Mouse (Mus musculus) layer of hippocampus, adult 2 months (tissue): ENCODE data around the gene Upp2. TPM values are rescaled to one million over a fixed set of nuclear protein-coding genes. Genes with fewer than 3 reads are reported as not detected.
A peak's percentile ranks its signal among the peaks of the same experiment; 100 is the strongest.

Experiments used
- DNase-seq, 2 experiments: peaks; one replicate each; pipeline ENCODE4 v3.0.0; 2022; ENCODE audit warnings: low spot score in 2 of 2
- H3K27ac ChIP-seq: fragments of 200-600 bp; 2 replicates; pipeline ENCODE4 v1.8.1; 2022
- H3K4me3 ChIP-seq: fragments of 200-600 bp; 2 replicates; pipeline ENCODE4 v1.8.1; 2022; ENCODE audit warnings: mild to moderate bottlenecking
- CTCF ChIP-seq: fragments of 200-600 bp; conservative IDR thresholded peaks from 2 replicates; pipeline ENCODE4 v1.8.1; 2022; ENCODE audit warnings: antibody characterized with exemption, mild to moderate bottlenecking, moderate library complexity
- total RNA-seq, 2 experiments: library from RNA; stranded (reverse); gene quantifications; 2 replicates each; pipeline ENCODE4 v1.2.3; 2021

Gene Upp2
- total RNA-seq, 2 experiments from 2014 or later: 32.7 to 38.5 TPM

GRCm38 (mm10) chr2:58672520-58672919 lies 105.4 kb downstream of the Upp2 start:
- DNase-seq: no peak

GRCm38 (mm10) chr2:58679968-58680367 lies 112.9 kb downstream of the Upp2 start:
- Histone ChIP-seq H3K4me3 (no peak overlapping the region), H3K27ac (no peak overlapping the region)
- DNase-seq: no peak
- TF ChIP-seq CTCF: no peak

More at GRCm38 (mm10) chr2:58672520-58672919, 105.4 kb downstream of the Upp2 start:
- H3K4me3 ChIP-seq: no peak overlapping the region
- no peak for TF ChIP-seq CTCF
- H3K27ac ChIP-seq: no peak overlapping the region

DNA sequence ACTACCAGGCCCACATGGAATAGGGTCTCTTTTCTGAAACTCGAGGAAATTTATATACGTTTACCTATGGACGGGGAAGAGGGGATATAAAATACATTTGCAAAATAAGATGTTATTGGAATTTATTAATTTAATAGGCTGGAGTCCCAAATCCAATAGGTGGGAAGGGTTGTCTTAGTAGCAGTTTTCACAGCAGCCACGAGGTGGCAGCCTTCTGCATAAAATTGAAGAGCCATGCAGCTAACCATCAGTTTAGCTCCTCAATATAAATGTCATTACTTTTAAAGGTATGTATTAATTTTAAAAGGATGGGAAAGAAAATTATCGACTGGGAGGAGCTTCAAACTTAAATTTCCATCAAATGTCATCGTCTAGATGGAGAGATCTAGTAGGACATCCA lies 113.7 kb downstream of the Upp2 start:
- Histone ChIP-seq H3K27ac (no peak overlapping the region), H3K4me3 (no peak overlapping the region)
- peak; percentile 43 to 82 for DNase-seq
- TF ChIP-seq CTCF: peak; percentile 90

GRCm38 (mm10) chr2:58681394-58681793 lies 114.3 kb downstream of the Upp2 start:
- no peak for DNase-seq
- Histone ChIP-seq H3K4me3 (no peak overlapping the region), H3K27ac (no peak overlapping the region)
- TF ChIP-seq CTCF: no peak

DNA sequence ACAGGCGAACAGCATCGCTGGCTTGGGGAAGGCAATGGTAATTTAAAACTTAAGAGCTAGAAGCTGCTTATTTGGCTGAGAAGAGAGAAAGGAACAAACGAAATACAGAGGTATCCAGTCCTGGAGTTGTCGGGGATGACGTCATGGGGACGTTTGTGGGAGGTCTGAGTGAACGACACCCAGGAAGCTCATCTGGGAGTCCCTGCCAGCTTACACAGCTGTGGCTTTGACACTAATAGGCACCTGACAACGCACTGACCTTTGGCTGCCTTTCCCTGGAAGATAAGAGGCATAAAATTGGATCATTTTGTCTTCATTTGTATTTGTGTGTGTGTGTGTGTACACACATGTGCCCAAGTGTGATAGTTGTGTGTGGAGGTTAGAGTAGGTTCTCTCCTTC lies 130.4 kb downstream of the Upp2 start:
- DNase-seq: no peak
- Histone ChIP-seq H3K4me3 (no peak overlapping the region), H3K27ac (no peak overlapping the region)
- TF ChIP-seq CTCF: no peak

- peak; percentile 90 for TF ChIP-seq CTCF
- H3K4me3 ChIP-seq: no peak overlapping the region
- DNase-seq: peak; percentile 58 to 77
- H3K27ac ChIP-seq: no peak overlapping the region
Measured at GRCm38 (mm10) chr2:58699931-58700330, 132.8 kb downstream of the Upp2 start.

DNA sequence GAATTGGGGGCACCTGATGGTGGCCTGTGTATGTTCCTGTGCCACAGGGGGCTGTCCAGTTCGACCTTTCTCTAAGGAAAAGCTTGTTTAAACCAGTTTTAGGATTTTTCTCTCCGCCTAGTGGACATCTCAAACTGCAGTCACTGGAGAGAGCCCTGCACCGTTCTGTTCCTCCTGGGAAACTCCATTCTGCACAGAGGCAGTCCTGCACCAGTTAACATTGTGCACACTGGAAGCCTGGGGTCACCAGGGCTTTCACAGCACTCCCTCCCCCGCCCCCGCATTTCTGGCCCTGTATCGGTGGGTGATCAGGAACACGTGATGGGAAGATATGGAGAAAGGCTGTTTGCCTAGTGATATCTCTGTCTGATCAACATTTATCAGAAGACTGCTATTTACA lies 133.3 kb downstream of the Upp2 start:
- Histone ChIP-seq H3K27ac (no peak overlapping the region), H3K4me3 (no peak overlapping the region)
- TF ChIP-seq CTCF: no peak
- no peak for DNase-seq

GRCm38 (mm10) chr2:58701627-58702026 lies 134.5 kb downstream of the Upp2 start:
- H3K27ac ChIP-seq: no peak overlapping the region

GRCm38 (mm10) chr2:58703226-58703625 lies 136.1 kb downstream of the Upp2 start:
- TF ChIP-seq CTCF: no peak
- Histone ChIP-seq H3K27ac (no peak overlapping the region), H3K4me3 (no peak overlapping the region)
- DNase-seq: no peak

More at GRCm38 (mm10) chr2:58701627-58702026, 134.5 kb downstream of the Upp2 start:
- DNase-seq: no peak
- no peak overlapping the region for H3K4me3 ChIP-seq
- no peak for TF ChIP-seq CTCF

GRCm38 (mm10) chr2:58703646-58704045 lies 136.5 kb downstream of the Upp2 start:
- H3K4me3 ChIP-seq: no peak overlapping the region
- DNase-seq: no peak
- TF ChIP-seq CTCF: no peak
- H3K27ac ChIP-seq: no peak overlapping the region

DNA sequence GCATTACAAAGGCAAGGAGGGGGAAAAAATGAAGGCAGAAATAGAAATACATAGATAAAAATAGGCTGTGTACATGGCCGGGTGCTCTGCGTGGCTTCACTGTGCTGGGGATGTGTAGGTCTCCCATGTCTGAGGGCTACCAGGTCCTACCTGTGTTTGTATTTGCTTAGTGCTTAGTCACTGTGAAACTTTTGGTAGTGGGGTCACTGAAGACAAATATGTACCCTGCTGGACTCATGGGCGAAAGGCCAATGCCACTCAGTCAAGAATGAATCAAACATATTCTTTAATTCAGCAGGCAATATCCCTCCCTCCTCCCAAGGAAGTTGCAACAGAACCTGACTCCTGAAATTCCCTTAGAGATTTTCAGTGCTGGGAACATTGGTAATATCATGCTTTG lies 137.5 kb downstream of the Upp2 start:
- Histone ChIP-seq H3K27ac (no peak overlapping the region), H3K4me3 (no peak overlapping the region)
- no peak for TF ChIP-seq CTCF
- DNase-seq: no peak

- Histone ChIP-seq H3K27ac (no peak overlapping the region), H3K4me3 (no peak overlapping the region)
- no peak for DNase-seq
- TF ChIP-seq CTCF: no peak
Measured at GRCm38 (mm10) chr2:58707676-58708075, 140.6 kb downstream of the Upp2 start.

DNA sequence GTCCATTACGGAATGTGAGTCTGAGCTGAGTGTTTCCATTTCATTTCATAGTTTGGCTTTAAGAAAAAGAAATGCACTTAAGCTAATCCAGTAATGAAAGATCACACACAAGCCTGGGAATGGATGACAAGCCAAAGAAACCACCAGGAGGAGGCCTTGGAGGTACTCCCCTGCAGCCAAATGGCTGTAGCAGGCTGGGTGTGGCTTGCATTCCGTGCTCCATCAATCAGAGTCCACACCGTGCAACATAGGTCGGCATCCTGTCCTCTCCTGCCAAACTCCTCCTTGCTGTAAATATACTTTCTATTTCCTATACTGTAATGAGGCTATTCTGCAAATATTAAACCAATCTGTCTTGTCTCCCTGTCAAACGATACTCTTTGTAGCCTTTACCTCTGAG lies 143.1 kb downstream of the Upp2 start:
- Histone ChIP-seq H3K4me3 (no peak overlapping the region), H3K27ac (no peak overlapping the region)
- TF ChIP-seq CTCF: no peak
- DNase-seq: no peak

GRCm38 (mm10) chr2:58711049-58711448 lies 144.0 kb downstream of the Upp2 start:
- no peak for DNase-seq
- no peak overlapping the region for H3K27ac ChIP-seq
- H3K4me3 ChIP-seq: no peak overlapping the region
- no peak for TF ChIP-seq CTCF

DNA sequence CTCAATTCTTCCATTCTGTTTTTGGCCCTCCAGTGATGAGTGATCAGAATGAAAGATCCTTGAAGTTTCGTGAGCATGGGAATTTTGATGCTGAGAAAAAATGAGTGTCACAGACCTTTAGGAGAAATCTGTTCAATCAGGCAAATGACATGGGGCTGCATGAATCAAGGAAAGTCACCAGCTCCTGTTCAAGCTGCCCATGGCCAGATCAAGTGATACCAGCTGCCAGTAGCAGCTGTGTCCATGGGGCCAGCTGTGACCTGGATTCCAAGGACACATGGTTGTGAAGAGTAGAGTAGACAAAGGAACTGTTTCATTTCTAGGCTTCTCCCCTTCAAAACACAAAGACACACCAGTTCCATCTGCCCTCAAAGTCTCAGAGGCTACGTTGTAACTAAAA lies 144.4 kb downstream of the Upp2 start:
- DNase-seq: no peak
- no peak for TF ChIP-seq CTCF
- Histone ChIP-seq H3K4me3 (no peak overlapping the region), H3K27ac (no peak overlapping the region)
